Mouse (Mus musculus) thymus, adult 2 months (tissue): ENCODE data around the gene Pglyrp1. TPM values are rescaled to one million over a fixed set of nuclear protein-coding genes. Genes with fewer than 3 reads are reported as not detected.

Experiments
- DNase-seq: peaks from one replicate; pipeline ENCODE4 v3.0.0; 2021
- H3K27ac ChIP-seq: fragments of 200-500 bp; 2 replicates; pipeline ENCODE4 v1.5.1; 2012; ENCODE audit warnings: low read length, control low read depth; ENCODE audit not compliant: control insufficient read depth, insufficient read depth
- H3K27me3 ChIP-seq: fragments of 200-500 bp; 2 replicates; pipeline ENCODE4 v1.6.1; 2012; ENCODE audit warnings: mild to moderate bottlenecking, low read length, moderate library complexity, mixed read lengths; ENCODE audit not compliant: control insufficient read depth, insufficient read depth
- H3K36me3 ChIP-seq: fragments of 200-500 bp; 2 replicates; pipeline ENCODE4 v1.6.1; 2012; ENCODE audit warnings: mild to moderate bottlenecking, low read length, moderate library complexity; ENCODE audit not compliant: control insufficient read depth, insufficient read depth
- H3K4me1 ChIP-seq: fragments of 200-500 bp; replicated peaks from 2 replicates; pipeline ENCODE4 v1.6.1; 2012; ENCODE audit warnings: low read length; ENCODE audit not compliant: control insufficient read depth, insufficient read depth
- H3K4me3 ChIP-seq: fragments of 200-500 bp; 2 replicates; pipeline ENCODE4 v1.5.1; 2012; ENCODE audit warnings: mild to moderate bottlenecking, low read length, control low read depth, moderate library complexity; ENCODE audit not compliant: control insufficient read depth, insufficient read depth
- CTCF ChIP-seq: fragments of 200-500 bp; IDR thresholded peaks from 2 replicates; pipeline ENCODE4 v1.5.1; 2012; ENCODE audit warnings: mild to moderate bottlenecking, control low read depth, low read length, moderate library complexity, borderline replicate concordance; ENCODE audit not compliant: control insufficient read depth, poor library complexity, insufficient read depth; ENCODE audit errors: extremely low read depth
- POLR2A ChIP-seq: fragments of 200-500 bp; IDR thresholded peaks from 2 replicates; pipeline ENCODE4 v1.6.1; 2012; ENCODE audit warnings: mild to moderate bottlenecking, low read length, control low read depth, moderate library complexity; ENCODE audit not compliant: control insufficient read depth, poor library complexity, insufficient read depth; ENCODE audit errors: extremely low read depth
- WGBS: fragments of 180-500 bp; shearing (Covaris S2); methylation state at CpG from one replicate; pipeline ENCODE4 v1.1.7; 2018; 5-methylcytosine and 5-hydroxymethylcytosine counted together
- polyA plus RNA-seq: library from polyadenylated mRNA; depleted of rRNA; stranded (reverse); fragments of >200 nt; gene quantifications from 2 replicates; pipeline ENCODE4 v1.2.3, GENCODE M21; 2012

Pglyrp1 gene
- polyA plus RNA-seq, 1 experiment = 49.8 TPM

- Histone ChIP-seq H3K4me1 (peaks cover 10% of the 10 kb centered on the region), H3K27ac (peak overlapping the region; percentile 34; the same call in 1 of the 2 replicates), H3K36me3 (no peaks in the 10 kb centered on the region), H3K27me3 (no peaks in the 10 kb centered on the region), H3K4me3 (peak overlapping the region; percentile 41)
- peak; percentile 26 for DNase-seq
- WGBS = 5% methylated on average over 14 of the region's 17 CpGs
- TF ChIP-seq CTCF = no peak
- no peak for TF ChIP-seq POLR2A
Measured at GRCm38 (mm10) chr7:18840386-18841173, 30.6 kb upstream of the Pglyrp1 start.

DNA sequence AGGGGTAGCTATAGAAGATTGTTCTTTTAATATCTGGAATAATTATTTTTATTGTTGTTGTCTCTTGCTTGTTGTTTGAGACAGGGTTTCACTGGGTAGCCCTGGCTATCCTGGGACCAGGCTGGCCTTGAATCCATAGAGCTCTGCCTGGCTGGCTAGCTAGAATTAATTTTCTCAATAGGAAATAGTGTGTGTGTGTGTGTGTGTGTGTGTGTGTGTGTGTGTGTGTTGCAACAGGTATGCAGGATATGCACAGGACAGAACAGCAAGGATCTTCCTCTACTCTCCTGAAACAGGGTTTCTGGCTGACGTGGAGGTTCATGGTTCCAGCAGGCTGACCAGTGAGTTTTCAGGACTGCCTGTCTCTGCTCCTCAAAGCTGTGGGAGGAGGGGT is 30.0 kb upstream of the Pglyrp1 start:
- Histone ChIP-seq H3K4me1 (peaks cover 10% of the 10 kb centered on the region), H3K27ac (no peak overlapping the region; the same call in 1 of the 2 replicates), H3K4me3 (no peak overlapping the region), H3K36me3 (no peaks in the 10 kb centered on the region), H3K27me3 (no peaks in the 10 kb centered on the region)
- TF ChIP-seq CTCF (no peak), POLR2A (no peak)
- 92% methylated on average over 1 of the region's 1 CpGs for WGBS
- DNase-seq = no peak

DNA sequence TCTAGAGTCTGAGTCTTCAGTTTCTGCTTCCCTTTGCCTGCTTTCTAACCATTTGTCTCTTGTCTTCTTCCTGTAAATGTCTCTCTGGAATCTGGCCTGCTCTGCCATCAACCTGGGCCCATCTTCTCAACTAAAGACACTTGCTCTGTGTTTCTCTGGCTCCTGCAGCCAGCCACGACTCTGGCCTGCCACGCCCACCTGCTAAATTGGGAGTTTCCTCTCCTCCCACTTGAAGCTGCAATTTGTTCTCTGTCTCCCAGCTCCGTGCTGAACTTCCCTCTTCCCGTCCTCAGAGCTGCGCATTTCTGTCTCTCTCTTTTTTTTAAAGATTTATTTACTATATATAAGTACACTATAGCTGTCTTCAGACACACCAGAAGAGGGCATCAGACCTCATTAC is 26.3 kb upstream of the Pglyrp1 start:
- no peak for DNase-seq
- TF ChIP-seq POLR2A (no peak), CTCF (no peak)
- no peak overlapping the region for H3K27ac ChIP-seq

DNA sequence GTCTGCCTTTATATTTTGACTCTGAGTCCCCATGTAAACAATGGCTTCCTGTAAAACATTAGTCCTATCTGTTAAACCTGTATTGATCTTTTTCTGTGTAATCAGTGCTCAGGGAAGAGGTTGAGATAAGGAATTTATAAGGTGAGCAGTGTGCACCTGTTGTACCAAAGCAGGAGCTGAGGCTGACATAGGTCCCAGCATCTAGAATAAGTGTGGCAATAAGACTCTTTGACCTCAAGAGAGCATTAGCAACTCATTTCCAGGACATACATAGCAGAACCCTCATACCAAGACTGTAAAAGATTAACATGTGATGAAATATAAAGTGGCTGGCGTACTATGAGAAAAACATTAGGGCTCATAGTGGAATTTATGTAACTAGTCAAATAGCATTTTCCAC is 22.7 kb upstream of the Pglyrp1 start:
- no peak for DNase-seq
- TF ChIP-seq CTCF (no peak), POLR2A (no peak)
- Histone ChIP-seq H3K36me3 (no peaks in the 10 kb centered on the region), H3K27me3 (no peaks in the 10 kb centered on the region; the same call in 1 of the 2 replicates), H3K4me3 (no peak overlapping the region), H3K27ac (no peak overlapping the region), H3K4me1 (no peaks in the 10 kb centered on the region)
- WGBS = 92% methylated on average over 1 of the region's 1 CpGs

More for the DNA sequence above, 26.3 kb upstream of the Pglyrp1 start:
- 40% methylated on average over 5 of the region's 5 CpGs for WGBS
- H3K36me3 ChIP-seq = no peaks in the 10 kb centered on the region
- H3K27me3 ChIP-seq = no peaks in the 10 kb centered on the region; the same call in 1 of the 2 replicates
- H3K4me1 ChIP-seq = peaks cover 10% of the 10 kb centered on the region
- H3K4me3 ChIP-seq = no peak overlapping the region

- no peak overlapping the region for H3K27ac ChIP-seq
- H3K36me3 ChIP-seq = no peaks in the 10 kb centered on the region
- WGBS = 75% methylated on average over 5 of the region's 5 CpGs
- H3K4me1 ChIP-seq = no peaks in the 10 kb centered on the region; the same call in 1 of the 2 replicates
- no peak overlapping the region for H3K4me3 ChIP-seq
- DNase-seq = no peak
- no peak for TF ChIP-seq POLR2A
- TF ChIP-seq CTCF = no peak
- no peaks in the 10 kb centered on the region for H3K27me3 ChIP-seq
Measured at GRCm38 (mm10) chr7:18858310-18858916, 12.7 kb upstream of the Pglyrp1 start.

DNA sequence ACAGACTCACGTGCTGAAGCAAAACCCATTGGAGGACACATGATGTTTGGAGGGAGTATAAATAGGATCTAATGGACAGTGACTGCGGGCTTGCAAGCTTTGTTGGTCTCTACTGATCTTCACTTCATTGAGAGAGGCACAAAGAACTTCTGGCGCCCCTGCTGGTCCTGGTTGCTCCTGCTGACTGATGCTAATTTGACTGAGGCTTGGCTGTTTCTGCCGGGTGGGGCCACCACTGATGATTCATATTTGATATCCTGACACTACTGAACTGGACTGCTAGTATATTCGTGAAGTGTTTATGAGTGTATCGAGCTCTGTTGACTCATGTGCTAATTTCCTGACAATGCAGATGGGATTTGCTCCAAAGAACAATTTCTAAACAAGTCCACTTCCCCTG is 8.3 kb upstream of the Pglyrp1 start:
- no peak overlapping the region for H3K27ac ChIP-seq
- H3K27me3 ChIP-seq = no peaks in the 10 kb centered on the region
- H3K36me3 ChIP-seq = no peaks in the 10 kb centered on the region
- 92% methylated on average over 6 of the region's 6 CpGs for WGBS
- H3K4me3 ChIP-seq = no peak overlapping the region
- TF ChIP-seq CTCF = no peak
- no peak for DNase-seq
- H3K4me1 ChIP-seq = no peaks in the 10 kb centered on the region; the same call in 1 of the 2 replicates

DNA sequence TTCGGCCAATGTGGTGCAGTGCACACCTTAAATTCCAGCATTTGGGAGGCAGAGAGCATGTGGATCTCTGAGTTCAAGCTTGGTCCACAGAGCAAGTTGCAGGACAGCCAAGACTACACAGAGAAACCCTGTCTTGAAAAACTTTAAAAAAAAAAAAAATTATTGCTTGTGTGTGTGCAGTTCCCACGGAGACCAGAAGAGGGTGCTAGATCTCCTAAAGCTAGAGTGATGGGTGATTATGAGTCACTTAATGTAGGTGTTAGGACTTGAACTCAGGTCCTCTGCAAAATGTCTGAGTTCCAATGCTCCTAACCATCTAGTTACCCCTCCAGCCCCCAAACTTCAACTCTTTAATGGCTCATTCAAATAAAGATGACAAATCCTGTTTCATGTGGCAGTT is 2.6 kb upstream of the Pglyrp1 start:
- Histone ChIP-seq H3K27ac (no peak overlapping the region), H3K27me3 (no peaks in the 10 kb centered on the region), H3K4me1 (no peaks in the 10 kb centered on the region), H3K4me3 (no peak overlapping the region), H3K36me3 (no peaks in the 10 kb centered on the region)
- WGBS = 92% methylated on average over 2 of the region's 2 CpGs
- TF ChIP-seq CTCF = no peak
- no peak for TF ChIP-seq POLR2A
- DNase-seq = no peak
